Mouse (Mus musculus) kidney, adult 2 months (tissue): ENCODE measurements at regions not wholly inside any gene's neighbourhood (a gene's known extent, or its start where the extent isn't known, plus 50 kb on each side); places are given as distances from the start of the nearest gene placed in this dataset.

Experiments used
- CTCF ChIP-seq: fragments of 200-500 bp; conservative IDR thresholded peaks from 2 replicates; pipeline ENCODE4 v1.5.1; 2011; ENCODE audit warnings: low read depth, mild to moderate bottlenecking, control low read depth, low read length, moderate library complexity, mixed read lengths; ENCODE audit not compliant: insufficient read depth, insufficient read length
- POLR2A ChIP-seq: fragments of 200-500 bp; IDR thresholded peaks from one replicate; pipeline ENCODE4 v1.6.1; 2011; ENCODE audit warnings: low read depth, low read length, control low read depth

GRCm38 (mm10) chr15:96873562-96873961 is 174.0 kb upstream of the Slc38a2 start:
- no peak for TF ChIP-seq POLR2A
- no peak for TF ChIP-seq CTCF
